ENCODE assay signal across 15 mouse cellular contexts in the genomic region with DNA sequence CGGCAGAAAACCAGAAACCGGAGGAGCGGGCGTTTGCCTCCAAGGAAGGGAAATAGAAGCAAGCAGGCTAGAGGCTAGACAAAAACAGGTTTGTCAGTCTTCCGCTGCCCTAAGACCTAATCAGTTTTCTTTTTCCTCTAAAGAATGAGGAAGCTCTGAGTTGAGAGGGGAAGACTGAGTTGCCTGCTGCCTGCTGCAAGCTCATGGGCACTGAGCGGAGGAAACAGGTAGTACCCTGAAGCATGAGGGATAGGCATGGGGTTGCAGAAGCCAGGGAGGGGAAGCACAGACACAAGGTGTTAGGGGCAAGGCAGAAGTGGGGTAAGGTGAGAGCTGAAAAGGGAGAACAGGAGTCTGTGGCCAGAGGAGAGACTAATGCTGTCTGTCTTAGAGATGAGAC.
"Had no signal": no experiment of that assay in that cellular context is flagged by ENCODE, and none has a peak within 500 bp of the region (broad histone marks: within the 10 kb centered on the region; RNA-seq: fewer than 3 reads in every experiment).

No protein-coding gene starts in this region.

- H3K9me3 ChIP-seq: limb, embryonic 15.5 days; liver, embryonic 12.5 days; midbrain, embryonic 13.5 days; neural tube, embryonic 15.5 days had no signal

- H3K27me3 ChIP-seq: liver, embryonic 12.5 days had no signal

- H3K9ac ChIP-seq: limb, embryonic 15.5 days; liver, embryonic 12.5 days; lung, embryonic 14.5 days; midbrain, embryonic 13.5 days; neural tube, embryonic 15.5 days had no signal

- H3K4me1 ChIP-seq: limb, embryonic 15.5 days; liver, embryonic 12.5 days; midbrain, embryonic 13.5 days; neural tube, embryonic 15.5 days had no signal

- DNase-seq: kidney, adult 8-10 months; kidney, postnatal 25 days; lung, embryonic 14.5 days; lung, postnatal 14 days; right cerebral cortex, postnatal 14 days; thymus, adult 18-20 months; thymus, postnatal 25 days had no signal

- H3K4me2 ChIP-seq: limb, embryonic 15.5 days; liver, embryonic 12.5 days; lung, embryonic 14.5 days; midbrain, embryonic 13.5 days; neural tube, embryonic 15.5 days had no signal

- ATAC-seq: intestine, embryonic 16.5 days; liver, embryonic 12.5 days; midbrain, embryonic 13.5 days had no signal

- H3K4me3 ChIP-seq: left cerebral cortex, adult 2 months; limb, embryonic 15.5 days; liver, embryonic 12.5 days; midbrain, embryonic 13.5 days; myocyte; neural tube, embryonic 15.5 days had no signal

- H3K36me3 ChIP-seq: limb, embryonic 15.5 days; liver, embryonic 12.5 days; neural tube, embryonic 15.5 days had no signal

- H3K27ac ChIP-seq: left cerebral cortex, adult 2 months; limb, embryonic 15.5 days; liver, embryonic 12.5 days; macrophage; midbrain, embryonic 13.5 days; neural tube, embryonic 15.5 days had no signal
